Mouse (Mus musculus): ENCODE measurements at regions not wholly inside any gene's neighbourhood (a gene's known extent, or its start where the extent isn't known, plus 50 kb on each side); places are given as distances from the start of the nearest gene placed in this dataset.

DNA sequence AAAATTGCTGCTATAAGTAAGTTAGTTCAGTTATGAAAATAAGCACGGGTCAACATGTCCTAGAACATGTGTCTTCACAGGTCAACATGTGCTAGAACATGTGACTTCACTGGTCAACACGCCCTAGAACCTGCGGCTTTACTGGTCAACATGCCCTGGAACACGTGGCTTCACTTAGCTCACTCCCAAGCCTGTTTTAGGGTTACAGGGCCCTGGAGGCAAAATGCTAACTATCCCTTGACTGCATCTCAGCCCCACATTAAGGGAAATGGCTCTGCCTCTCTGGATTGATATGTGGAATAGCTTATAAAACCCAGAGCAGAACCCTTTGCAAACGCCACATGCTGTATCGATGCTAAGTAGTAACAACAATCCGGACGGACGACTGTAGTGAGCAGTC, 67.8 kb downstream of the Nkx6-1 start:
- no peak for DNase-seq (ENCODE audit: low spot score)

GRCm38 (mm10) chr5:101591236-101591635, 73.6 kb downstream of the Nkx6-1 start:
- DNase-seq (ENCODE audit: low spot score), result no peak

DNA sequence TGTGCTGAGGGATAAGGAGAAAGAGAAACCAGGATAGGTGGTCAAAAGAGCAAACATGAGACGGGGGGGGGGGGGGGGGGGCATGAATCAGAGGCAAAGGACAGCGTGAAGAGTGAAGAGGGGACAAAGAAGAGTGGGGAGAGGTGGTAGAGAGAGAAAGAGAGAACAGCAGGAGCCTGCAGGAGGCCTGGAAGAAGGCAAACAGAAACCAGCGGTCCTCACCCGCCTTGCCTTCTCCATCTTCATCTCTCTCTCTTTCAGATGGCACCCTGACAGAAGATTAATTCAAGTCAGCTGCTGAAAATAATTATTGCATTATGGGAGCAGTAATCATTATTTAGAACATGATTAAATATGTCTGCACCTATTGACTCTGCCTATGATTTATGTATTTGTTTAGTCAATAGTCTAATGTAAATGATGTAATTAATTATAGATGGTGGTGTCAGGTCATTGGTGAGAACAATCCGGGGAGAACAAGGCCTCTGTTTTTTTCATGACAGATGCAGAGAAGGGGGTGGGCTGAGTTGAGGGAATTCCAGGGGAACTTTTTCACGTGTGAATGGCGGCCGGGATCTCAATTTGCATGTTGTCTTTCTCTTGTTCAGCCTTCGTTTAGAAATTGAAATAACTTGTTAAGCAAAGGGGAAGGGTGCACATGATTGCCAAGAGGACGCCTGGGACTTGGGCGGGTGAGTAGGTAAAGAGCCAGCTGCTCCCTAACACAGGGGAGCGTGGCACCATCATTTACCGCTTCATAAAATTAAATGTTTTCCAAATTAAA, 74.3 kb downstream of the Nkx6-1 start:
- no peak for DNase-seq (ENCODE audit: low spot score)

- DNase-seq (ENCODE audit: low spot score), result no peak
Observed at GRCm38 (mm10) chr5:101572966-101573365, 91.8 kb downstream of the Nkx6-1 start.

DNA sequence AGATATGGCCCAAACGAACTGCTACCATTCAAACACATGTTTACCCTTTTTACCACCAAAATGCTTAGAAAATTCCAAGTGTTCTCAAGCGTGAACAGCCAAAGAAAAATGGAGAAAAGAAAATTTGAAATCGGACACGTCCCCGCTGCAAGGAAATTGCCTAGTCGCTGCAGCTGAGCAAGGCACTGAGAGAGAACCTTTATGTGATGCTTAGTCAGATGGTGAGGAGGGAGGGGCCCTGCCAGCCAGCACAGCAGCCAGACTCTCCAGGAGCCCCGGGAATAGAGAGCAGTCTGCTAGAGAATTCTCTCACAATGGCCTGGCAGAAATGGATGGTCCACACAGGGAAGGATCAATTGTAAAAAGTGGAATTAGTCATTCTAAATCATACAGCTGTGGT, 99.0 kb downstream of the Nkx6-1 start:
- no peak for DNase-seq (ENCODE audit: low spot score)

DNA sequence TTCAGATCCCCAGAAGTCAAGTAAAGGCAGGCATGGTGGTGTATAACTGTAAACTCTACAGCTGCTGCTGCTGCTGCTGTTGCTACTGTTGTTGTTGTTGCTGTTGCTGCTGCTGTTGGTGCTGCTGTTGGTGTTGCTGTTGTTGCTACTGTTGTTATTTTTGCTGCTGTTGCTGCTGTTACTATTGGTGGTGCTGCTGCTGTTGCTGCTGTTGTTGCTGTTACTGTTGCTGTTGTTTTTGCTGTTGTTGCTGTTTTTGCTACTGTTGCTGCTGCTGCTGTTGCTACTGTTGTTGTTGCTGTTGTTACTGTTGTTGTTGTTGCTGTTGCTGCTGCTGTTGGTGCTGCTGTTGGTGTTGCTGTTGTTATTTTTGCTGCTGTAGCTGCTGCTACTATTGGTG, 104.4 kb downstream of the Nkx6-1 start:
- no peak for DNase-seq (ENCODE audit: low spot score)

- no peak for DNase-seq (ENCODE audit: low spot score)
Observed at GRCm38 (mm10) chr5:101558279-101558987, 106.4 kb downstream of the Nkx6-1 start.

DNA sequence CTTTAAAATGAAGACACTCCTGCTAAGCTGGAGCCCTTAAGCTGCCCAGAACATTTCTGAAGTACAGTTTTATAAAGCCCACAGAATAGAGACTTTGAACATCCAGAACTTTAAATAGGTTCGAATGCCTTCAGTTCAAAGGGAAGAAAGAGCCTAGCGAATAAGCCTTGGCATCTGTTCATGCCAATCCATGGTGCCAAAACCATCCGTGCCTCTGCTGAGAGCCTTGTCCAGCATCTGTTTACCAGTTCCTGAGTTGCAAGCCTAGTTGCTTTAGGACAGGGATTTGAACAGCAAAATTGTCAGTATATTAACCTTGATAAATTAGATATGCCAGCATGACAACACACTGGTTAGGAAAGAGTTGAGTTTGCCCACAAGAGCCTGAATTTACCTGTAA, 107.6 kb downstream of the Nkx6-1 start:
- no peak for DNase-seq (ENCODE audit: low spot score)

- no peak for DNase-seq (ENCODE audit: low spot score)
Observed at GRCm38 (mm10) chr5:101543326-101543725, 121.5 kb downstream of the Nkx6-1 start.

- DNase-seq (ENCODE audit: low spot score), result no peak
Observed at GRCm38 (mm10) chr5:101539818-101540217, 125.0 kb downstream of the Nkx6-1 start.

DNA sequence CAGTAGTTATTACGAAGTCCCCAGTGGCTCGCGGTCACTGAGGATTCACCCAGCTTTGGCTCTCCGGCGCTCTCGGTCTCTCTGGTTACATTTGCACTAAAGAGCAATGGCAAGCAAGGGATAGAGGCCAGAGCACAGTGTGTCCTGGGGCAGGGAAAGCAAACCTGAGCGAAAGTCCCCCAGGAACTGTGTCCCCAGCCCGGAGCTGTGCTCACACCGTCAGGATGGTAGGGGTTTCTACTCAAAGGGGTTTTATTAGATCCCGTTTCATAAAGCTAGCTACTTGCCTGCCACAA, 125.6 kb downstream of the Nkx6-1 start:
- no peak for DNase-seq (ENCODE audit: low spot score)

- no peak for DNase-seq (ENCODE audit: low spot score)
Observed at GRCm38 (mm10) chr5:101538410-101539253, 126.2 kb downstream of the Nkx6-1 start.

DNA sequence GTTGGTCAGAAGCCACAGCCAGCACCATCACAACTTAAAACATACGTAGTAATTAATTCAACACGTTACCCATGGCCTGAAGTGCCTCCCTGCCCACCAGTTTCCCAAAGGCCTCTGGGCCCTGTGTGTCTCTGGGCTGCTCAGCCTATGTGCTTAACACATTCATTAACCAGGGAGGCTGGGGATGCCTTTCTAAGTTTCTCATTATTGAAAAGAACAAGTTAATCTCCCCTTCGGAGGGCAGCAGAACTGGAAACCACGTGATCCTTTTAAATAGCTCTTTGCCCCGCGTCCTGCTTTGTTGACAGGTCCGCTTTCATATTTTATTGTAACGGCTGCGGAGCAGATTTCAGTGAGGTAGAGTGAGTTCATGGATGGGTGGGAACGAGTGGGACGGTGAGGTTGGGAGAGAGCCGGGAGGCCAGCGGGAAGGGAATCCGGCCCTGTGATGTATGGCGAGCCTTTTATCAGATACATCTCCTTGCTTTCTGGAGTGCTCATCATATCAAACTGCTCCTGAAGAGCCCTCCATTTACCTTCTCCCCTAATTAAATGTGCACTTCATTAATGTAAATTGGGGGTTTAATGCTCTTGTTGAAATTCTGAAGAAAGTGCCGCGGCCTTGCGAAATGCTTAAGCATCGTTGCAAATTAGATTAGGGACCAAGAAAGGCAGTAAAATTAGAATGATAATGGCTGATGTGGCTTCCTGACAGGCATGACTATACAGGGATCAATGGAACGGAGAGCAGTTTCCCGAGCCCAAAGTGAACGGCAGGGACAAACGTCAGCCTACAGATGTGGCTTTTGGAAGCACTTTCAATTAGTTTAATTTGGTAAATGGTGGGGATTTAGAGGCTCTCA, 127.0 kb downstream of the Nkx6-1 start:
- DNase-seq (ENCODE audit: low spot score), result no peak

DNA sequence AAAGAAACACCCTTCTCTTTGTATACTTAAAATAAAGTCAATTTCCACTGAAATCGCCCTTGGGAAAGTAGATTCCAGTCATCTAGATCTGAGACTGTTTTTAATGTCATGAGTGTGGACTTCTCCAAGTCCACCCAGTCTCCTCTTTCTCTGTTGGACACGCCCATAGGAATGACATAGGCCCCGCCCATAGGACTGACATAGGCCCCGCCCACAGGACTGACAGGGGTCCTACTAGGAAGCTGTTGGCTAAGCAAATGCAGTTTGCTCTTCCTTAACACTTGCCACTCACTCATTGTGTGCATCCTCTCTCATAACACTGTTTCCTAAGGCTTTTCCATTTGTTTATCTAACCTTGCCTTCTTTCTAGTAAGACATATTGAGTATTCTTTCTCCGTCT, 129.3 kb downstream of the Nkx6-1 start:
- no peak for DNase-seq (ENCODE audit: low spot score)

- no peak for DNase-seq (ENCODE audit: low spot score)
Observed at GRCm38 (mm10) chr5:101525346-101525745, 139.4 kb downstream of the Nkx6-1 start.

GRCm38 (mm10) chr5:101524670-101525069, 140.1 kb downstream of the Nkx6-1 start:
- DNase-seq (ENCODE audit: low spot score), result no peak

DNA sequence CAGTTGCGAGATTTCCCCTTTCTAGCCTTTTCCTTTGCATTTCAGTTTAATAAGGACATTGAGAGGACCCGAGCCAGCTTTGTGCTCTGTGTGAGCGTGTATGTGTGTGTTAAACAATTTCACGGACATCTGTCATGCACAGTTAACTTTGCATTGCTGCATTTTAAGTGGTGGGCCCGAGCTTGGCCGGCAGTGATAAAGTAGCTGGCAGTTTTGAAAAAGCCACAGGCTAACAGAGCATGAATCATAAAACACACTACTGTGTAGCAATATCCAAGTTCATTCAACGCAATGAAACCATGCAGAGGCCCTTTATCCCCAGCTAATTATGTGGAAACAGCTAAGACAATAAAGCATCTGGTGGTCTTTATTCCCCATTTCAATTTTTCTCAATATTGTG, 140.9 kb downstream of the Nkx6-1 start:
- no peak for DNase-seq (ENCODE audit: low spot score)

GRCm38 (mm10) chr5:101523490-101523889, 141.3 kb downstream of the Nkx6-1 start:
- DNase-seq (ENCODE audit: low spot score), result no peak

GRCm38 (mm10) chr5:101520935-101521655, 143.7 kb downstream of the Nkx6-1 start:
- DNase-seq (ENCODE audit: low spot score), result no peak

DNA sequence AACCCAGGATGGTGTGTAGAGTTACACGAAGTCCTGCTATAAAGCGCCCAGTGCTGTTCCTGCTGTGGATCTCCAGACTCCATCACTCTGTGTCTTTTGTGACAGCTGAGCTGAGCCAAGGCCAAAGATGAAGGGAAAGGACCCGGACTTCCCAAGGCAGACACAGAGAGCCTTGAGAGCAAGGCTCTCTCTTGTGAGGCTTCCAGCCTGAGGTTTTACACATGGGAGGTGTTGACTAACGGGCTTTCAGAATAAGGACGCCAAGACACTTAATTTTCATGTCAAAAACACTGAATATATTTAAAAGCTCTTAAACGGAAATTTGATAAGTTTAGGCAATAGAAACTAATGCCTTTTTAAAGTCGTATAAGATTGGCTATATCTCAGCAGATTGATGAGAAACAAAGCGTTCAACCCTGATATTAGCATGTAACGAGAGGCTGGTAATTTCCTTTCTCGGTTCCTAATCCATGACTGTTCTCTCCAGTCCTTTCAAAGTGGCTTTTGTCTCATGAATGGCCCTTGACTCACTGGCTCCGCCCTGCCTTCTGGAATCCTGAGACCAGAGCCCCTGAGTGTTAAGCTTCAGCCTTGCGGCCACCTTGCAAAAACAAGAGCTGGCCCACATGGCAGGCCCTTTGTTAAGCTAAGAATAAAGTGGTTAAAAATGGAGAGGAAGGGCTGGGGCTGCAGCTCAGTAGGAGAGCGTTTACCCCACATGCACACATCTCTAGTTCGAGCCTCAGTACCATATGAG, 145.8 kb downstream of the Nkx6-1 start:
- DNase-seq (ENCODE audit: low spot score), result no peak
